Mouse (Mus musculus): ENCODE results near the gene Fam184b. TPM values are rescaled to one million over a fixed set of nuclear protein-coding genes. Genes with fewer than 3 reads are reported as not detected.
A peak's percentile ranks its signal among the peaks of the same experiment; 100 is the strongest.

Fam184b gene
- total RNA-seq, 2 experiments from 2014 or later: not detected

GRCm38 (mm10) chr5:45599056-45599455, 40.4 kb downstream of the Fam184b start:
- ATAC-seq (replicated peaks; ENCODE audit: poor library complexity): no peak

- ATAC-seq (replicated peaks; ENCODE audit: poor library complexity): no peak
Observed at GRCm38 (mm10) chr5:45595363-45596039, 43.9 kb downstream of the Fam184b start.

GRCm38 (mm10) chr5:45593276-45593675, 46.1 kb downstream of the Fam184b start:
- ATAC-seq (replicated peaks; ENCODE audit: poor library complexity): no peak

- ATAC-seq (replicated peaks; ENCODE audit: poor library complexity): no peak
Observed at GRCm38 (mm10) chr5:45590094-45590493, 49.3 kb downstream of the Fam184b start.

- no peak for ATAC-seq (replicated peaks; ENCODE audit: poor library complexity)
Observed at GRCm38 (mm10) chr5:45584601-45585000, 54.8 kb downstream of the Fam184b start.

GRCm38 (mm10) chr5:45580279-45580678, 59.1 kb downstream of the Fam184b start:
- no peak for ATAC-seq (replicated peaks; ENCODE audit: poor library complexity)

GRCm38 (mm10) chr5:45577376-45577775, 62.0 kb downstream of the Fam184b start:
- ATAC-seq (replicated peaks; ENCODE audit: poor library complexity): no peak

- no peak for ATAC-seq (replicated peaks; ENCODE audit: poor library complexity)
Observed at GRCm38 (mm10) chr5:45576716-45577115, 62.7 kb downstream of the Fam184b start.

- ATAC-seq (replicated peaks; ENCODE audit: poor library complexity): no peak
Observed at GRCm38 (mm10) chr5:45572816-45573215, 66.6 kb downstream of the Fam184b start.

- ATAC-seq (replicated peaks; ENCODE audit: poor library complexity): no peak
Observed at GRCm38 (mm10) chr5:45565829-45566228, 73.6 kb downstream of the Fam184b start.

GRCm38 (mm10) chr5:45564054-45564453, 75.4 kb downstream of the Fam184b start:
- no peak for ATAC-seq (replicated peaks; ENCODE audit: poor library complexity)

GRCm38 (mm10) chr5:45549586-45549985, 89.8 kb downstream of the Fam184b start:
- no peak for ATAC-seq (replicated peaks; ENCODE audit: poor library complexity)

- no peak for ATAC-seq (replicated peaks; ENCODE audit: poor library complexity)
Observed at GRCm38 (mm10) chr5:45543374-45543773, 96.0 kb downstream of the Fam184b start.

GRCm38 (mm10) chr5:45539502-45539901, 99.9 kb downstream of the Fam184b start:
- ATAC-seq (replicated peaks; ENCODE audit: poor library complexity): 0 out of 2 replicates have a peak, but pooled peaks have one; percentile 40

GRCm38 (mm10) chr5:45535177-45535576, 104.2 kb downstream of the Fam184b start:
- no peak for ATAC-seq (replicated peaks; ENCODE audit: poor library complexity)

GRCm38 (mm10) chr5:45534319-45535098, 104.9 kb downstream of the Fam184b start:
- peak; percentile 90 for ATAC-seq (replicated peaks; ENCODE audit: poor library complexity)

- ATAC-seq (replicated peaks; ENCODE audit: poor library complexity): peak; percentile 51
Observed at GRCm38 (mm10) chr5:45529696-45530095, 109.7 kb downstream of the Fam184b start.

GRCm38 (mm10) chr5:45526338-45526737, 113.1 kb downstream of the Fam184b start:
- peak; percentile 60 for ATAC-seq (replicated peaks; ENCODE audit: poor library complexity)

- no peak for ATAC-seq (replicated peaks; ENCODE audit: poor library complexity)
Observed at GRCm38 (mm10) chr5:45525101-45525500, 114.3 kb downstream of the Fam184b start.

GRCm38 (mm10) chr5:45521601-45522000, 117.8 kb downstream of the Fam184b start:
- no peak for ATAC-seq (replicated peaks; ENCODE audit: poor library complexity)

GRCm38 (mm10) chr5:45520809-45521110, 118.7 kb downstream of the Fam184b start:
- ATAC-seq (replicated peaks; ENCODE audit: poor library complexity): peak; percentile 22

Measured in megakaryocyte progenitor cell, adult 5-6 weeks (primary cell).